Mouse (Mus musculus) cerebellum, adult 2 months (tissue): ENCODE measurements around the gene Tgfbi.

Source experiments
- CTCF ChIP-seq: fragments of 200-500 bp; IDR thresholded peaks from 2 replicates; pipeline ENCODE4 v1.5.1; 2011; ENCODE audit warnings: low read depth, mild to moderate bottlenecking, control low read depth, low read length, moderate library complexity, borderline replicate concordance; ENCODE audit not compliant: insufficient read depth
- POLR2A ChIP-seq: fragments of 200-500 bp; IDR thresholded peaks from 2 replicates; pipeline ENCODE4 v1.6.1; 2011; ENCODE audit warnings: low read length, control low read depth, borderline replicate concordance; ENCODE audit not compliant: insufficient read depth

- TF ChIP-seq CTCF (no peak), POLR2A (no peak)
These were observed 25.6 kb downstream of the Tgfbi start for GRCm38 (mm10) chr13:56634920-56635319.
